Mouse (Mus musculus): Measurements from ENCODE around the gene Smg7.

- TF ChIP-seq CTCF (IDR thresholded peaks at IDR 0.05; ENCODE audit: insufficient read depth, low read depth, low read length) (no peak), POLR2A (IDR thresholded peaks at IDR 0.05; ENCODE audit: insufficient read depth, low read depth, low read length) (no peak)
Observed at GRCm38 (mm10) chr1:152828168-152828567, 74.3 kb downstream of the Smg7 start.

Measured in olfactory bulb, adult 2 months (tissue).